Mouse (Mus musculus): ENCODE measurements around the gene Tmod3. TPM values are rescaled to one million over a fixed set of nuclear protein-coding genes. Genes with fewer than 3 reads are reported as not detected.

The Tmod3 gene
- polyA plus RNA-seq, 1 experiment, result not detected

GRCm38 (mm10) chr9:75561040-75561669, 1.7 kb upstream of the Tmod3 start:
- H3K27ac ChIP-seq (ENCODE audit: insufficient read depth, low read depth, low read length), result no peak overlapping the region
- 84% methylated on average over 13 of the region's 13 CpGs for WGBS
- no peak for TF ChIP-seq CTCF (IDR thresholded peaks at IDR 0.05; ENCODE audit: insufficient read depth, low read depth, low read length)
- no peak for TF ChIP-seq POLR2A (IDR thresholded peaks at IDR 0.05; ENCODE audit: insufficient read depth, low read depth, low read length)
- no peak overlapping the region for H3K4me3 ChIP-seq (ENCODE audit: insufficient read depth, low read depth, low read length)
- no peaks in the 10 kb centered on the region for H3K4me1 ChIP-seq (ENCODE audit: control insufficient read depth, insufficient read depth, low read length)

GRCm38 (mm10) chr9:75560353-75560752, 896 bp upstream of the Tmod3 start:
- peaks cover 2% of the 10 kb centered on the region; the same call in 1 of the 2 replicates for H3K4me1 ChIP-seq (ENCODE audit: control insufficient read depth, insufficient read depth, low read length)
- no peak overlapping the region for H3K4me3 ChIP-seq (ENCODE audit: insufficient read depth, low read depth, low read length)
- TF ChIP-seq POLR2A (IDR thresholded peaks at IDR 0.05; ENCODE audit: insufficient read depth, low read depth, low read length) (no peak), CTCF (IDR thresholded peaks at IDR 0.05; ENCODE audit: insufficient read depth, low read depth, low read length) (no peak)
- no peak overlapping the region for H3K27ac ChIP-seq (ENCODE audit: insufficient read depth, low read depth, low read length)

- no peak for TF ChIP-seq CTCF (IDR thresholded peaks at IDR 0.05; ENCODE audit: insufficient read depth, low read depth, low read length)
- no peak for TF ChIP-seq POLR2A (IDR thresholded peaks at IDR 0.05; ENCODE audit: insufficient read depth, low read depth, low read length)
- H3K27ac ChIP-seq (ENCODE audit: insufficient read depth, low read depth, low read length), result peak overlapping the region; percentile 4; the same call in 1 of the 2 replicates
- under 1% methylated on average over 47 of the region's 47 CpGs for WGBS
- peak overlapping the region; percentile 87 for H3K4me3 ChIP-seq (ENCODE audit: insufficient read depth, low read depth, low read length)
- H3K4me1 ChIP-seq (ENCODE audit: control insufficient read depth, insufficient read depth, low read length), result peaks cover 2% of the 10 kb centered on the region; the same call in 1 of the 2 replicates
Measured at GRCm38 (mm10) chr9:75558812-75559511, 495 bp downstream of the Tmod3 start.

DNA sequence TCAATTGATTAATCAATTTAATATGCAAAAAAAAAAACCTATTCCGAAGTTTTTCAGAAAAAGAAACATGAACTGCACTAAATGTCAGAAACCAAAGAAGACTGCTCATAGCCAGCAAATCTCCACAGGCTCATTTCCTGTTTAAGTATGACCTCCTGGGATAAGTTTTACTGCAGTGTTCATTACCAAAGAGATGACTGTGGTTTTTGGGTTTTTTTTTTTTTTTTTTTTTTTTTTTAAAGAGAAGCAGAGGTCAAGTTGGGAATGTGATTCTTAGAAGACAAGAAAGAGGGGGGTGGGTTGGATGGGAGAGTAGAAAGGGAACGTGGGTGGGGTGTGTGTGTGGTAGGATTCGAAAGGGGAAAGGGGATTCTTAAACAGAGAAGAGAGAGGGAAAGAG, 1.1 kb downstream of the Tmod3 start:
- WGBS, result 28% methylated on average over 3 of the region's 3 CpGs
- no peak for TF ChIP-seq CTCF (IDR thresholded peaks at IDR 0.05; ENCODE audit: insufficient read depth, low read depth, low read length)
- TF ChIP-seq POLR2A (IDR thresholded peaks at IDR 0.05; ENCODE audit: insufficient read depth, low read depth, low read length), result no peak
- H3K4me1 ChIP-seq (ENCODE audit: control insufficient read depth, insufficient read depth, low read length), result peaks cover 4% of the 10 kb centered on the region
- H3K4me3 ChIP-seq (ENCODE audit: insufficient read depth, low read depth, low read length), result peak overlapping the region; percentile 87
- 0 out of 2 replicates have a peak overlapping the region, but pooled peaks have one; percentile 4 for H3K27ac ChIP-seq (ENCODE audit: insufficient read depth, low read depth, low read length)

- whole genome bisulfite sequencing, result 66% methylated on average over 4 of the region's 4 CpGs
- Histone ChIP-seq H3K27ac (ENCODE audit: insufficient read depth, low read depth, low read length) (no peak overlapping the region), H3K4me1 (ENCODE audit: control insufficient read depth, insufficient read depth, low read length) (peaks cover 14% of the 10 kb centered on the region), H3K4me3 (ENCODE audit: insufficient read depth, low read depth, low read length) (no peak overlapping the region)
- no peak for TF ChIP-seq CTCF (IDR thresholded peaks at IDR 0.05; ENCODE audit: insufficient read depth, low read depth, low read length)
- TF ChIP-seq POLR2A (IDR thresholded peaks at IDR 0.05; ENCODE audit: insufficient read depth, low read depth, low read length), result no peak
Measured at GRCm38 (mm10) chr9:75553719-75554118, 5.7 kb downstream of the Tmod3 start.

GRCm38 (mm10) chr9:75551342-75551741, 8.1 kb downstream of the Tmod3 start:
- peak overlapping the region; percentile 60 for H3K27ac ChIP-seq (ENCODE audit: insufficient read depth, low read depth, low read length)
- peaks cover 18% of the 10 kb centered on the region for H3K4me1 ChIP-seq (ENCODE audit: control insufficient read depth, insufficient read depth, low read length)
- no peak overlapping the region for H3K4me3 ChIP-seq (ENCODE audit: insufficient read depth, low read depth, low read length)
- WGBS, result 2% methylated on average over 5 of the region's 5 CpGs
- TF ChIP-seq CTCF (IDR thresholded peaks at IDR 0.05; ENCODE audit: insufficient read depth, low read depth, low read length), result no peak
- TF ChIP-seq POLR2A (IDR thresholded peaks at IDR 0.05; ENCODE audit: insufficient read depth, low read depth, low read length), result no peak

GRCm38 (mm10) chr9:75549010-75549409, 10.4 kb downstream of the Tmod3 start:
- Histone ChIP-seq H3K4me3 (ENCODE audit: insufficient read depth, low read depth, low read length) (no peak overlapping the region), H3K27ac (ENCODE audit: insufficient read depth, low read depth, low read length) (no peak overlapping the region), H3K4me1 (ENCODE audit: control insufficient read depth, insufficient read depth, low read length) (peaks cover 15% of the 10 kb centered on the region)
- WGBS, result 61% methylated on average over 8 of the region's 8 CpGs
- TF ChIP-seq CTCF (IDR thresholded peaks at IDR 0.05; ENCODE audit: insufficient read depth, low read depth, low read length) (no peak), POLR2A (IDR thresholded peaks at IDR 0.05; ENCODE audit: insufficient read depth, low read depth, low read length) (no peak)

DNA sequence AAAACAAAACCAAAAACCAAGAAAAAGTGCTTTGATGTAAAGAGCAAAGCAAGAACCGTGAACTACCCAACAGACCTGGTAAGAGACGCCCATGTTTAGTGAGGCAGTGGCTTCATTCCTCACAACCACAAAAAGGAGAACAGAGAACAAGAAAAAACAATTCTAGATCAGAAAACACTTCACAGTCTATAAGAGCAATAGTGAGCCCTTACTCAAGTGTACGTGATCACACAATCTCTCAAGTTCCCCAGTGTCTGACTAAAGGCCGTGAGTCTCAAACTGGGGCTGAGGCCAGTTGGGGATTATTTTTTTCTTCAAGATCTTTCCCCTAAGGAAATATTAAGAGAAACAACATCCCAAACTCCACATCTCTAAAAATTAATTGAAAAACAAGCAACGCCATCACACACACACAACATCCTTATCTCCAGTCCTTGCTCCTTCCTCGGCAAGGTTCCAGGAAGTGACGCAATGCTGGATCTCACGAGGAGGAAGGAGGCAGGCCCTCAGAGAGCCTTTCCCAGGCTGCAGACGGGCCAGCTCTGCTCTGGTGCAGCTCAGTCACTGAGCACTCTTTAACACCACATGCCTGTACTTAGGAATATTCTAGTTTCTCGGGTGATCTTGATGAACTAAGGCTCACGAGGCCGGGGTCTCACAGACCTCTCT, 12.4 kb downstream of the Tmod3 start:
- H3K4me3 ChIP-seq (ENCODE audit: insufficient read depth, low read depth, low read length), result no peak overlapping the region
- peaks cover 13% of the 10 kb centered on the region for H3K4me1 ChIP-seq (ENCODE audit: control insufficient read depth, insufficient read depth, low read length)
- TF ChIP-seq CTCF (IDR thresholded peaks at IDR 0.05; ENCODE audit: insufficient read depth, low read depth, low read length), result no peak
- no peak overlapping the region for H3K27ac ChIP-seq (ENCODE audit: insufficient read depth, low read depth, low read length)
- 81% methylated on average over 12 of the region's 12 CpGs for WGBS

GRCm38 (mm10) chr9:75545514-75545913, 13.9 kb downstream of the Tmod3 start:
- H3K4me3 ChIP-seq (ENCODE audit: insufficient read depth, low read depth, low read length), result no peak overlapping the region
- WGBS, result 98% methylated on average over 8 of the region's 8 CpGs
- TF ChIP-seq POLR2A (IDR thresholded peaks at IDR 0.05; ENCODE audit: insufficient read depth, low read depth, low read length), result no peak
- no peak for TF ChIP-seq CTCF (IDR thresholded peaks at IDR 0.05; ENCODE audit: insufficient read depth, low read depth, low read length)
- no peak overlapping the region for H3K27ac ChIP-seq (ENCODE audit: insufficient read depth, low read depth, low read length)
- H3K4me1 ChIP-seq (ENCODE audit: control insufficient read depth, insufficient read depth, low read length), result peaks cover 9% of the 10 kb centered on the region
